Mouse (Mus musculus) testis, adult 2 months (tissue): Measurements from ENCODE around the gene E130308A19Rik.

Experiments
- CTCF ChIP-seq: fragments of 200-500 bp; IDR thresholded peaks from 2 replicates; pipeline ENCODE4 v1.5.1; 2012; ENCODE audit warnings: low read depth, mild to moderate bottlenecking, inconsistent platforms, low read length, moderate library complexity; ENCODE audit not compliant: control insufficient read depth, insufficient read depth, insufficient replicate concordance
- POLR2A ChIP-seq: fragments of 200-500 bp; IDR thresholded peaks from 2 replicates; pipeline ENCODE4 v1.6.1; 2012; ENCODE audit warnings: low read depth, mild to moderate bottlenecking, inconsistent platforms, low read length, moderate library complexity; ENCODE audit not compliant: control insufficient read depth

GRCm38 (mm10) chr4:59727187-59727877 lies 101.3 kb downstream of the E130308A19Rik start:
- TF ChIP-seq POLR2A (no peak), CTCF (no peak)
